Mouse (Mus musculus): ENCODE results near the gene Dusp10.

DNA sequence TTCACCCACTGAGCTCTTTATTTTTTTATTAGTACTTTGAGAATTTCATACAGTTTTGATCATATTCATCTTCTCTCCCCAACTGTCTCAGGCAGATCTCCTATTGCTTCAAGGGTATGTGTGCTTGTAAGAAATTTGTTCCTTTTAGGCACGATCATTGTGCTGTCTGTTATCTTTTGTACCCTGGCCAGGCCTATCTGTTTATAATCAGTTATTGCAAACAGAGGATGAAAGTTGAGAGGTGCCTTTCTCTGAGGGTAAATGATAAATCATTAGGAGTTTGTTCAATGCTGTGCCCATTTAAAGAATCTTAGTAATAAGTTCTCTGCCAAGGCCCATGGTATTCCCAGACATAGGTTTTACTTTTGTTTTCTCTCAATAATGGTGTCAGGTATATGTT is 95.2 kb downstream of the Dusp10 start:
- TF ChIP-seq CTCF (IDR thresholded peaks at IDR 0.05; ENCODE audit: insufficient read depth, low read length) (no peak), POLR2A (IDR thresholded peaks at IDR 0.05; ENCODE audit: borderline replicate concordance, extremely low read depth, low read depth, low read length) (no peak)
